Mouse (Mus musculus) WW6 (cell line): ENCODE measurements at regions not wholly inside any gene's neighbourhood (a gene's known extent, or its start where the extent isn't known, plus 50 kb on each side); places are given as distances from the start of the nearest gene placed in this dataset.

Experiments
- DNase-seq: peaks from one replicate; pipeline ENCODE4 v3.0.0-alpha.2; 2013; ENCODE audit warnings: low read depth, low spot score

DNA sequence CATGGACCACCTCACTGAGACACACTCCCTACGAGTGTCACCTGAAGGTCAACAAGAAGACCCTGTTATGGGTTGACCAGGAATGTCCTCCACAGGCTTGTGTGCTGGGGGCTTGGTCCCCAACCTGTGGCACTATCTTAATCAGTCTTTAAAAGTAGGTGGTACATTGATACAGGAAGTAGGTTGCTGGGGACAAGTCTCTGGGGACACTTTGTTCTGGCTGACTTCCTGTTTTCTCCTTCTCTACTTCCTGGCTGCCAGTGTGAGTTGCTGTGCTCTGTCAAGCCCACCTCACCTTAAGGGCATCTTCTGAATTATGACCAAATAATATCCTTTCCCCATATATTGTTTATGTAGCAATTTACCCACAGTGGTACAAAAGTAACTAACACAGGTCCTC is 96.1 kb downstream of the Cct6b start:
- DNase-seq, result no peak

DNA sequence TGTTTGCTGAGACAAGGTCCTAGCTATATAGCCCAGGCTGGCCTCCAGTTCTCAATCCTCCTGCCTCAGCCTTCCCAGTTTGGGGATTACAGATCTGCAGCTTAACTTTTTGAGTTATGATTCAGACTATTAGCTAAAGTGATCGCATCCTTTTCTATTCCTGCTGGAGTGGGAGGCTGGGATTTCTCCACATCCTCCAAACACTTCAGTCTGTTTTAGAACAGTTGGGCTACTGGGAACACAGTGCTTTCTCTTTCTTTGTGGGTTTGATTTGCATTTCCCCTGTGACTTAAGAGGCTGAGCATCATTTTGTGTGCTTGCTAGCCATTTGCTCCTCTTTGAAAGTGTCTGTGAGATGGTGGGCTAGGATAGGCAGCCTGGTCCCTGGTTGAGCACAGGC is 100.0 kb downstream of the Cct6b start:
- DNase-seq, result no peak

DNA sequence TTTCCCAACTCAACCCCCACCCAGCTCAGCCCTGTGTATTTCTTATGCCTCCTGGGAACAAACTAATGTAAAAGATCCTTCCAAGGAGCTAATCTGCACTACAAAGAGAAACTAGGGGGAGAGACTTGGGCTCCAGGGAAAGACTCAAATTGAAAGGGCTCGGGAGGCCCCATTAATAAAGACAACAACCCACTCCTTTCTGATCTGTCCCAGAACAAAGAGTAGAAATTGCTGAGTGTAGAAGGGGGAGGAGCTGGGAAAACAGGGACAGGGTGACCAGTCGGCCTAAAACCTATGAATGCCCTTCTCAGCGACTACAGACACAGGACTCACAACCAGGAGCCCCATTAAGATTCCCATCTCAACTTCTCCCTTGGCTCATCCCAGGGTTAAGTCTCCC is 102.0 kb downstream of the Cct6b start:
- DNase-seq, result no peak

DNA sequence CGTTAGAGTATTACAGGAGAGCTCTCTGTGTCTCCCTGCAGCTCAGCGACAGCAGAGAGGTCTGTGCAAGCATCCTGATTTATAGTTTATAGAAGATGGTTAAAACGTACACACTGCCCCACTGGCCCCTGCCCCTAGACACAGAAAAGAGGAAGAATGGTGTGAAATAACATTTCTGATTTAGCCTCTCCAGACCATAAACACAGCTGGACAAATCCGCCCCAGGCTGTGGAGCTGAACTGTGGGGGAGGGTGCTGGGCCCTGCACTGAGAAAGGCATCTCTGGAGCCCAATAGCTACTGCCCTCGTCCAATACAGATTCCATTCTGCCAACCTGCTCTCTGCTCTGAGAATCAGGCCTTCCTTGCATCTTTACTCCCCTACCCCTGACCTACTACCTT is 112.4 kb downstream of the Cct6b start:
- no peak for DNase-seq

DNA sequence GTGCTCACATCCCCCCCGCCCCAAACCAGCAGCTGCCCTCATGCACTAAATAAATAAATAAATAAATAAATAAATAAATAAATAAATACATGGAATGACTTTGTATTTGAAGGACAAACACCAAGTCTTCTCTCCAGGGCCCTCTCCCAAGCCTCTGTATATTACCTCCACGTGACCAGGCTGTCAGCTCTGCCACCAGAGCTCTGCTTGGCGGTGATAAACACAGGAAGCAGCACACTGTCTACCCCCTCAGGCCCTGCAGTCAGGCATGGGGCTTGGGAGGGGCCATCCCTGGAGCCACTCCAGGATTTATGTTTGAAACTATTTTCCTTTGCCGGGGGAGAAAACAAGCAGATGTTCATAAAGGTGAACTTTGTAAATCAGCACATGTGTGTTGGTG is 125.6 kb downstream of the Cct6b start:
- no peak for DNase-seq

DNA sequence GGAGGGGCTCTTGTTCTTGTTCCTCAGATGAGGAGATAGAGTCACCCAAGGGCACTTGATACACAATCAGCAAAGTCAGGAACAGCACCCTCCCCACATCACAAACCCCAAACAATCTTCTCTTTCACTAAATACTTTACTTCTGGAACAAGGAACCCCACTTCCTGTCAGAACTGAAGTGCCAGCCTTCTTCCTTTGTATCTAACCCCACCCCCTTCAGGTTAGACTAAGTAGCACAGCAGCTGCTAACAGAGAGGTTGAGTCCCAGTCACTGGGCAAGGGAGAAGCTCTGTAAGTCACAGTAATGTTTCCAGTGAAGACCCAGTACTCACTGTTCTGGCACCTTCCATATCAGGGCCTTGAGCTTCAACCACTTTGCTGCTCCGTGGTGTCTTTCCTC is 131.9 kb downstream of the Cct6b start:
- no peak for DNase-seq

DNA sequence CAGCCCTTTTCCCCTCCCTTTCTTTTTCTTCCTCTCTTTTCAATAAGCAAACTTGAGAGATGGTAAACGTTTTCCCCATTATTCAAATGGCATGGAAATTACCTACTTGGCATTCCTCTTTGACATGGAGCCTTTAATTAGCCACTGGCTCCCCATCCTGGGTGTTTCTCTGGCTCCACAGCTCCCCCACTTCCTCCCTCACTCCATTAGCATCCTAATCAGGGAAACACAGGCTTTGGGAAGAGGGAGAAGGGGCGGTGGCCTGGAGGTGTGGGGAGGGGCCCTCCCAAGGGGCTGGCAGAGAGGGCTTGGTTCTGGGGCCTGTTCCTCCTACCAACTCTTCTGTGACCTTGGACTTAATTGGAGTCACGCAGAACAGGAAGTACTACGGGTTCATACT is 132.7 kb downstream of the Cct6b start:
- no peak for DNase-seq

DNA sequence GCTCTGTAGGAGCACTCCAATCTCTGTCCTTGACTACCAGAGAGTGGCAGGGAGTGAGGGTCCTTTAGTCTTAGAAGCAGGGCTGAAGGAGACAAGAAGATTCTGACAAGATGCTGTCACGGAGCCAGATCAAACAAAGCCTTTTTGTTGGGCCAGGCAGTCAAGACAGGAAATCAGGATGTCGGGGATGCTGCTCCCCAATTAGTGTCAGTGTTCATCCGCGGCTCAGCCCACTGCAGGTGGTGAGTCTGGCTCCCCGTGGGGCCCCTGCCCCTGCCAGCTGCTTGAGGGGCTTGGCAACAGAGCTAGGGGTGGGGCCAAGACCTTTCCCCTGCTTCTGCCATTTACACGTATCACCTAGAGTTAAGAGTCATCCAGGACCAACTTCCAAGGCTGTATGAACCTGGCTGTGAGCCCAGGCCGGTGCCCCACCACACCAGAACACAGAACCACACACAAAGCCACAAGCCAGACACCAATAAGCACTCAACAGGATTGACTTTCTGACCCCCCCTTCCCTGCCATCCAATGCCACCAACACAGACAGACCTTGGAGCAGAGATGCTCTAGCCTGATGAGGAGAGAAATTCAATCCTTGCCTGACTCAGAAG is 137.5 kb downstream of the Cct6b start:
- DNase-seq, result no peak

DNA sequence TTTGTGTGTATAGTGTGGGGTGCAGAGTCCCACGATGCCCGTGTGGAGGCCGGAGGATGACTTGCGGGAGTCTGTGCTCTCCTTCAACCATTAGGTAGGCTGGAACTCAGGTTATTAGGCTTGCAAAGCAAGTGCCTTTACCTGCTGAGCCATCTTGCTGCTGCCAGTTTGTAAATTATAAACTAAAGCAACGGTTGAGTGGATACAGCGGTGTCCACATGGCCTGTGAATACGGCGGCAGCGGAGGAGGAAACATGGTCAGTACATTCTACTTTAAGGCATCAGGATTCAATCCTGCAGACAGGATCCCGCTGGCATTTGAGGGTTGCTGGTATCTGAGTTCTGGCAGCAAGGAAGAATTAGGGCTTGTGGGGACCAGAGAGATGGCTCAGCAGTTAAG is 143.1 kb downstream of the Cct6b start:
- no peak for DNase-seq

DNA sequence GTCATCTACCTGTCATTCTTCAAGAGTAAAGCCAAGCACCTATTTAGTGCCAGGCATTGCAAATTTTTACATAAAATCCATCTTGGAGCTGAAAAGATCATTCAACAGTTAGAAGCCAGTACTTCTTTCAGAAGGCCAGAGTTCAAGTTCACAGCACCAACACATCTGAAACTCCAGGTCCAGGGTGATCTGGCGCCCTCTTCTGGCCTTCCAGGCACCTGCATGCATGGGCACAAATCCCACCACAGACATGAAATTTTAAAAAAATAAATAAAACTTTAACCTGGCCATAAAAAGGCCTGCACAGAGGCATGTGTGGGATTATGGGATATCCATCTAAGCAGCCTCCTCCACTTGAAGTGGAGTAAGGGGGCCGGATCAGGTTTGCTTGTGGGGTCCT is 144.7 kb downstream of the Cct6b start:
- DNase-seq, result no peak

DNA sequence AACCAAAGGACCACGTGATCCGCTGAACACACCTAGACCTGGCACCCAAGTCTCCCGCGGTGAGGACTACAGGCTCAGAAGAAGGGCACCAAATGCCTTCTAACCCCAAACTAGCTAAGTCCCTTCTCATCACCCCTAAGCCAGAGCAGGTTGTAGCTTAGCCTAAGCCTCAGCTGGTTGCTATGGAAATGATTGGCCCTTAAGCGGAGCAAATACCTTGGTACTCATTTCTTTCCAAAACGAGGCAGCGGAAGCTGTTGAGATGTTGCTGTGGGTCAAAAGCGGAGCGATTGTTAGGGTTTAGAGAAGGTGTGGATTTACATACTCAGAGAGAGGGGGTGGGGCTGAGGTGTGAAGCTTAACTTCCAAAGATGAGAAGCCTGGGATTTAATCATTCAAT is 145.7 kb downstream of the Cct6b start:
- DNase-seq, result no peak

DNA sequence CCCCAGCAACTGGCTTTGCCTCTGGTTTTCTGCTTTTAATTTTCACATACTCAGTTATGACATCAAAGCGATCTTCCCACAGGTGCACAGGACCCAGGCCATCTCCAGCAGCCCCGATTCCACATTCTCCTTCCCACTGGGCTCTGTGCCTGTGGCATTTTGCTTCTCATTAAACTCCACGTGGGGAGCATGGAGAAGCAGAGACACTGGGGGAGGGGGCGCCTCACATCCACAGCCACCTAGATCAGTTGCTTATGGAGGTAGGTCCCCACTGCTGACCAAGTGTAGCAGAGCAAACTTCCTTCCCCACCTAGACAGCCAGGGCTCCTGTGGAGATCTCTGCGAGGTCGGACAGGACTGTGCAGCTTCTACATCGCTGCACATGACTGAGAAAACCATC is 147.3 kb downstream of the Cct6b start:
- no peak for DNase-seq

DNA sequence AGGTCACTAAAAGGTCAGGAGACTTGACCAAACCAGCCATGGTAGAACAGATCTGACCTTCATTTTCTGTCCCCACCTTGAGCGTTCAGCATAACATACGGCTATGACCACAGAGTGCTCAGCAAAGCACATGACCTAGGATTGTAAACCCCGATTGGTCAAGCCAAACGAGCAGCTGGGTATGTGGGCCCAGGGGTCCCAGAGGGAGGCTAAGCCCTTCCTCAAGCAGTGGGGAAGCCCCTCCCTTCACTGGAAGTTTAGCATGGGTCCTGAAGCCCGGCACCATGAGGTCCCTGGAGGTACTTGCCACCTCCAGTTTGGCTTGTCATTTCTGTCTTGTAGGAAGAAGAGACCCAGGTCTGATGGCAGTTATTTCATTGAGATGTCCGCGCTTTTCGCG is 149.8 kb downstream of the Cct6b start:
- DNase-seq, result no peak

DNA sequence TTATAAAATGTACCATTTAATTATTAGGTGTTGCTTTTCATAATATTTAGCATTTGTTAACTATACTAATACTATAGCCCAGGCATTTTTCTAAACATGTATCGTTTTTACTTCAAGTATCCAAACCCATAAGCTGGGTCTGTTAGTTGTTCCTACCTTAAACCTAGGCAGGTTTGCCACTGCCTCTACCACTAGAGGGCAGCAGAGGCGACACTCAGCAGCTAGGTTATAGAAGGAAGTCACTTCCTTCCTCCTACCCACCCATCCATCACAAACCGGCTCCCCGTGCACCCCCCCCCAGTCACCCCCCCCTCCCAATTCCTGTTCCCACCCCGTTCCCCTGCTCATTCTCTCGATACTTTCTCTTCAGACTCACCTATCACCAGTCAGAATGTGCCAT is 150.6 kb downstream of the Cct6b start:
- no peak for DNase-seq

DNA sequence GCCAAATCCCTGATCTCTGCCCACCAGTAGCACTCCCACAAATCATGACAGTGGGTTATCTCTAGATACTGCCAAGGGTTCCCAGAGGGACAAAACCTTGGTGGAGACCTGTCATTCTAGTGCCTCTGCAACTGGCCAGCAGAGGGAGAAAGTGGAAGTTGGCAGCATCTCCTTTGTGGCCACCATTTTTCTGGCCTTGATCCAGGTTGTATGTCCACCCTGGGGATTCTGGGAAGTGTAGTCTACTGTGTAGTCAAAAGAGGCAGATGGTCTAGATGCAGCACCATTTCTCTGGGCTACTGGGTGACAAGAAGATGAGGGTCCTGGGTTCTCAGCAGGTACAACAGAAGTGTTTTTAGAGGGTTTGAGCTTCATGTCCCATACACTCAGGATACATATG is 152.1 kb downstream of the Cct6b start:
- no peak for DNase-seq

DNA sequence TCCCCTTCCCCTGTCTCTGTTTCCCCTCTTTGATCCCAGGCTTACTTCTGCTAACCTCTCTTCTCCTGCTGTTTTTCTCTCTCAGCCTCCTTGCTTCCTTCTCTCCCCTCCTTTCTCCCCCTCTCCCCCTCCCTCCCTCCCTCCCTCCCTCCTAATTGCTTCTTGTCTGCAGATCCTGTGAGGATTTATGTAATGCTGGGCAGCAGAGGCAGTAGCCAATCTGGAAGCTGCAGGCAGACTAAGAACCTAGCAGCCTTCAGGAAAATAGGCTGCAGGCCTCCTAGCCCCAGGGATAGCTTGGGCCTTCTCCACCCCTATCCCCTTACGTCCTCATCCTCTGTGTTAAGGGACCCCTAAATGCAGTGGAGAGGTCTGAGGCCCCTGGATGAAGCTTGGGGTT is 155.2 kb downstream of the Cct6b start:
- no peak for DNase-seq

DNA sequence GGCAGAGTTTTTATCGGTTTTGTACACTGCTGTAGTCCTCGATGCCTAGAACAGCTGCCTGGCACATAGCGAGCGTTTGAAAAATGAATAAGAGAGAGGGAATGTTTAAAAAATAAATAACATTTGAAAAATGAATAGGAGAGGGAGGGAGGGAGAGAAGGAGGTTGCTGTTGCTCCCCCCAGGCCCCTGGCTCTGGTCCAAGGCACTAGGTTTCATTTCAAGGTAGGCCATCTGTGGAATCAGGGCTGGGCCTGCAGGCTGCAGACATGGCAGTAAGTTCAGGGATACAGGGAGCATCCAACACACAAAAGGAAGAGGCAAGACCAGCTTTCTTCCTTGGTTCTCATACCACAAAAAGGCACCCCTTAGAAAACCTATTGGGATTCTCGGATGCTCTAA is 156.5 kb downstream of the Cct6b start:
- DNase-seq, result no peak

DNA sequence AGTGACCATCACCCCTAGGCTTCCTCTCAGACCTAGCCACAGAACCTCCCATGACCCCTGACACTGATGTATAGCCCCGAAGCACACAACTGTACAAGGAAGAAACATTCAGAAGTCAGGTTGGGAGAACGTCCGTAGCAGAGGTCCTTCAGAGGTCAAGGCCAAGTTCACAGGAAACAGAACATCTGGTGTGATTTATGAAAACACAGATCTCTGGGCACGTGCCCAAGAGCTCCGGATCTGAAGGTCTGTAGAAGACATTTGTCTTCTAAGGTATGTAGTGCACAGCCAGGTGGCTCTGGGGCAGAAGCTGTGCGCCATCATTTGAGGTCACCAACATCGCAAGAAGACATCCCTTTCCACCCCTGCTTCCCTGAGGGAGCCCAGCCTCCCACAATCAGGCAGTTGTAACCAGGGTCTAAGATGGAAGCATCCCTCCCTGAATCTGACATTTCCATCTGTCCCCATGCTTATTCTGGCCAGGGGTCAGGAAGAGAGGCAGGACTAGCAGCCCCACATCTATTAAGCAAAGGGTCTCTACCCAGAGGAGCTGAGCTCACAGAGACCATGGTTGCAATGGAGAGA is 159.8 kb downstream of the Cct6b start:
- no peak for DNase-seq

DNA sequence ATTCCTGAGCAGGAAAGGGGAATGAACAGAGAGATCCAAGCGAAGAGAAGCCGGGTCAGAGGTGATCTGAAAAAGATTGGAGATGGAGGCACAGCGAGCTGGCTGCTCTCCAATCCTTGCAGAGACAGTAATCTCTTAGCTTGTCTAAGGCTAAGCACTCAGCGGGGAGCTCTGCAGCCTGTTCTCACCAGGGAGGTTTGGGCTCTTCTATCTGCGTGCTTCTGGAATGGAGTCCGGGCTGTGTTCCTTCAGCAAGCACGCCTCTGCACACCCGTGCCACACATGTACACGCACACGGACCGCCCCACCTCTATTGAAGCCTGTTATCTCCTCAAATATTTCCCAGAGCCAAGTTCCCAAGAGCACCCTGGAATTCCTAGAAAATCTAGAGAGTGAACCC is 161.3 kb downstream of the Cct6b start:
- DNase-seq, result no peak

DNA sequence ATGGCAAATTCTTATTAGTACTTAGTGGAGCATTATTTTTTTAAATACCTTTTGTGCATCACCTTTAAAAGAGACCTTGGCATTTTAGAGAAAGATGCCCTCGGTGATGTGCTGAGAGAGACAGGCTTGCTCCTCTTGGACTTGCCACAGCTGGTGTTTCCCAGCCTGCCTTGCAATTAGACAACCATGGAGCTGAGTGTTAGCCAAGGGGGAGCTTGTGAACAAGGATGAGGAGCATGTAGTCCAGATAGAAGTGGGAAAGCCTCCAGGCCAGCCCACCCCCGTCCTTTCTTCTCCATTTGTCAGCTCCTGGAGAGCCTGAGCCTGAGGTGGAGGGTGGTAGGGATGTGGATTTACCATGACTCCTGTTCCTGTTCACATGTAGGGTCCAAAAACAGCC is 161.9 kb downstream of the Cct6b start:
- DNase-seq, result no peak

DNA sequence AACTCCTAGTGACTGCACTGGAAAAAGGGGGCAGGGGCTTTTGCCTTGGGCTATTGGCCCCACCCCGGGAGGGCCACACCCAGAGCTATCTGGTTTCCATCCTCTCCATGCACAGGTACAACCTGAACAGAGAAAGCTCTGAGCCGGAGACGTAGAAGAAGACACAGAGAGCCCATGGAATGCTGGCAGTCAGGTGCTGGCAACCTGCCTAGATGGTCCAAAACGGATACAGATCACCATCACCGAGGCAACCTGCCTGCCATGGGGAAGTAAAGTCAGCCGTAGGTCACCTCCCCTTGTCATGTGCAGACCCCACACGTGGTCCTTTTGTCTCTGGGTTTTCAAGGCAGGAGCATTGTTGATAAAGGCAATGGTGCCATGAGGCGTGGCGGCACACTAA is 164.0 kb downstream of the Cct6b start:
- no peak for DNase-seq

DNA sequence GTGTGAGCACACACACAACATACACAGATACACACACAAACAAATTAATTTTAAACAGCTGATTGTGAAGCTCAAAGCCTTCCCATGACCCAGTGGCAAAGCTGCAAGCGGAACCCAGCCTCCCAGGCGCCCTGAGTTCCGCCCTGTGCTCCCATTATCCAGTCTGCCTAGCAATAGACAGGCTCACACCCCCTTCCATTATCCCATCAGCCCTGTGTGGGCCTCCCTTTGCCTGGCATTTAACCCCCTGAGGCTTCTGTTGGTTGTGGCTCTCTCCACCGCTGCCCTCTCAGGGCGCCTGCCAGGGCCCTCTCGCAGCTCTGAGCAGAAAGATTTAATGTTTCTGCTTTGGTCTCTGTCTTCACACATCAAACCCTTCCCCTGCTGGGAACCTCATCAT is 166.4 kb downstream of the Cct6b start:
- no peak for DNase-seq

DNA sequence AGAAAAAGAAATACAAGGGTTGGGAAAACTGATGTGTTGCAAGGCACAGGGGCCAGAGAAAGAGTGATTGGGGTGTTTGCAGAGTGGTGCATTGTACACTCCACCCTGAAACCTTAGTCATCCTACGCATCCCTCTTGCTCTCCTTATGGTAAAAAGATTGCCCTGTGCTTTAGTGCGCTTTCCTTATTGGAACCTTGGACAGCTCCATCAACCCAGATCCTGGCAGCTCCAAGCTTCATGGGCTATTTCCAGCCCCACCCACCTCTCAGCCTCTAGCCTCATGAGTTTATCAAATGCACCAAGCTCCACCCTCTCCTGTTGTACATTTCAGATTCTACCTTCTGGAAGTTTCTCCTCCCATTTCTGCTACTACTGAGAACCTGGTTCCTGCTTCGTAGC is 167.3 kb downstream of the Cct6b start:
- DNase-seq, result no peak

DNA sequence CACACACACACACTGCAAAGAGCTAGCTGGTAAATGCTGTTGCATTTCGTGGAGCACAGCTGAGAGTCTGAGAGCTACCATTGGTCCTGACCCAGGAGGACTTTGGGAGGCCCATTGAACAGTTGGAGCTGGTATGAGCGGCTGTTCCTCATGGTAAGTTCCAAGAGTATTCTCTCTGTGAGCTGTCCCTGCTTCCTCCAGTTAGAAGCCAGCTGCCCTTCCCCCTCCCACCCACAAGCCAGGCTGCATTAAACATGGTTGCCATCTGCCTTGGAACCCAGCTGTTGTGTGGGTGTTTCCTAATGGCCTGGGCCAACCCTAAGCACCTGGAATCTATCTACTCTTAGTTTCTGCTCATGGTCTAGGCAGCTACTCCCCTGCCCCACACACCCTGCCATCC is 174.4 kb downstream of the Cct6b start:
- DNase-seq, result no peak
